Mouse (Mus musculus): ENCODE measurements around the gene Rpsa.

The Rpsa gene

DNA sequence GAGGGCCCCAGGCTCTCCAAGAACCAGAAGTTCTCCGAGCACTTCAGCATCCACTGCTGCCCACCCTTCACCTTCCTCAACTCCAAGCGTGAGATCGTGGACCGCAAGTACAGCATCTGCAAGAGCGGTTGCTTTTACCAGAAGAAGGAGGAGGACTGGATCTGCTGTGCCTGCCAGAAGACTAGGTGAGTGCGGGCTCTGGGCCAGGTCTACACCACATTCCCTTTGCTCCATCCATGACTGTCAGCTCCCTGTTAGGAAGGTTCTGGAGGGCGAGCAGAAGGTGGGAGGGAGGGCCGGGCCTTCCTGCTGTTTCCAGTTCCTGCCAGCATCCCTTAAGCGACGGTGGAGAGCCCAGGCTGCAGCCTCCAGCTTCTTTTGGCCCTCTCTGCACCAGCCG, 40.3 kb downstream of the Rpsa start:
- H3K9me3 ChIP-seq (ENCODE audit: low read length): peaks cover 9% of the 10 kb centered on the region; the same call in 1 of the 2 replicates
- peaks cover 21% of the 10 kb centered on the region for H3K4me1 ChIP-seq (replicated peaks; ENCODE audit: low read depth, low read length)
- H3K27me3 ChIP-seq (ENCODE audit: insufficient read depth, low read length): peaks cover 3% of the 10 kb centered on the region; the same call in 1 of the 2 replicates
- TF ChIP-seq NANOG (IDR thresholded peaks at IDR 0.05; ENCODE audit: borderline replicate concordance, low read length) (no peak), POU5F1 (IDR thresholded peaks at IDR 0.05; ENCODE audit: borderline replicate concordance, low read length) (no peak), CTCF (conservative IDR thresholded peaks at IDR 0.05; ENCODE audit: low read length) (no peak)
- H3K36me3 ChIP-seq (ENCODE audit: insufficient read depth, low read length): peaks cover 17% of the 10 kb centered on the region; the same call in 1 of the 2 replicates
- peak overlapping the region; percentile 69 for H3K4me3 ChIP-seq (replicated peaks; ENCODE audit: low read length)

DNA sequence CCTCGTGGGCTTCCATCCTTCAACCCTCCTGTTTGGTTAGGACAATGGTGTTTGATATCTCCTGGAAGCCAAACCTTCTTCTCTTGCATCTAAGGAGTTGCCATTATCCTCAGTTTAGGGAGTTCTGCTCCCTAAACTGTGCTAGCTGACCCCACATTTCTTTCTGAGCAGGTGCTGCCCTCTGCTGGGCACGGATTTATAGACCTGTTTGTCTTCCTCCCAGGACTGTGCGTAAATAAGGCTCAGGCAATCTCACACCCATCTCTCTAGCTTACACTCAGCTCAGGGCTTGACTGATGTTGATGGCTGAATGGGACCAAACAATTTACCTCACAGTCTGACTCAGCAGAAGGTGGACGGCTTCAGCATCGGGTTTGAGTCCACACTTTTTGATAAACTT, 43.8 kb downstream of the Rpsa start:
- Histone ChIP-seq H3K4me3 (replicated peaks; ENCODE audit: low read length) (no peak overlapping the region), H3K36me3 (ENCODE audit: insufficient read depth, low read length) (peaks cover 28% of the 10 kb centered on the region; the same call in 1 of the 2 replicates), H3K9me3 (ENCODE audit: low read length) (peaks cover 9% of the 10 kb centered on the region; the same call in 1 of the 2 replicates), H3K4me1 (replicated peaks; ENCODE audit: low read depth, low read length) (peaks cover 35% of the 10 kb centered on the region), H3K27me3 (ENCODE audit: insufficient read depth, low read length) (peaks cover 3% of the 10 kb centered on the region; the same call in 1 of the 2 replicates)
- TF ChIP-seq CTCF (conservative IDR thresholded peaks at IDR 0.05; ENCODE audit: low read length): peak; percentile 66
- TF ChIP-seq POU5F1 (IDR thresholded peaks at IDR 0.05; ENCODE audit: borderline replicate concordance, low read length): no peak

DNA sequence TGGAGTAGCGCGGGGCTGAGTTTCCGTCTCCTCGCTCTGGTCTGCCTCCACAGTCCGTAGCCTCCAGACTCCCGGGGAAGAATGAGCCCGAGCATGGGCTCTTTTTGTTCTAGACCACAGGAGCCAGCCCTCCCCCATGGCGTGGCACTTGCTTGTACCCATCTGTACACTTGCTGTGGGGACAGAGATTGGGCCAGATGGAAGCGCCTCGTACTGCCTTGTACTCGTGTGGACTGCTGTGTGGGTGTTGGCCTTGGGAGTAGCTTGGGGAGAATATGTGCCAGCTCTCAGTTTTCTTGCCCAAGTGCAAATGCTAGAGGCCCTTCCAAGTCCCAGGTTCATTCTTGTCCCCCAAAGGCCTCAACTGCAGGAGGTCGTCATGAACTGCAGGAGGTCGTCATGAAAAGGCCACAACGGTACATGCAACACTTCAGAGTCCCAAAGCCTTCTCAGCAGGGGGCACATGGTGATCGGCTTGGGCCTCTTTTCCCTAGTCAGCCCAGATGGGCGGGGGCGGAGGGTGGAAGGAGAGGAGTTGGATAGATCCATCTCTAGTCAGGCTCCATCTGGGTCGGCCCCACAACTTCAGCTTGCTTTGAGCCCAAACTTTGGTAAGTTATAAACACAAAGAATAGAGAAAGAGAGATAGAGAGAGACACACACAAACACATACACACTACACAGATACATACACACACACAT, 47.1 kb downstream of the Rpsa start:
- Histone ChIP-seq H3K4me1 (replicated peaks; ENCODE audit: low read depth, low read length) (peaks cover 31% of the 10 kb centered on the region), H3K27me3 (ENCODE audit: insufficient read depth, low read length) (no peaks in the 10 kb centered on the region; the same call in 1 of the 2 replicates), H3K9me3 (ENCODE audit: low read length) (peaks cover 9% of the 10 kb centered on the region; the same call in 1 of the 2 replicates), H3K4me3 (replicated peaks; ENCODE audit: low read length) (peak overlapping the region; percentile 56), H3K36me3 (ENCODE audit: insufficient read depth, low read length) (peaks cover 19% of the 10 kb centered on the region; the same call in 1 of the 2 replicates)
- TF ChIP-seq POU5F1 (IDR thresholded peaks at IDR 0.05; ENCODE audit: borderline replicate concordance, low read length): no peak
- no peak for TF ChIP-seq NANOG (IDR thresholded peaks at IDR 0.05; ENCODE audit: borderline replicate concordance, low read length)
- no peak for TF ChIP-seq CTCF (conservative IDR thresholded peaks at IDR 0.05; ENCODE audit: low read length)

DNA sequence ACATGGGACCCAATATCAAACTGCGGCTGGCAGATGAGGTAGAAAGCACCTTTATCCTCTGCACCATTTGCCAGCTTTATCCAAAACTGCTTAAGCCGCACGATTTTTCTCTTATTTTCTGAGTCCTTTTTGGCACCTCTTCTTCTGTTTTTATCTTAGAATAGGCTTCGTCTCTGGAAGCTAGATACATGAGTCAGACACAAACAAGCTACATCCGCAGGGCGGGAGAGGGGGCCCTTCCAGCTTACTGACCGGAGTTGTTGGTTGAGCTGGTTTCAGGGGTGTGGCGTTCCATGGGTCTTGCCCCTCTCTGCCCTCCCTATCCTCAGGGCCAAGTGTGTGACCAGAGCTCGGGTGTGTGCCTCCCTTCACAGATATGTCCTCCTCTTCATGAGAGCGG, 51.3 kb downstream of the Rpsa start:
- TF ChIP-seq NANOG (IDR thresholded peaks at IDR 0.05; ENCODE audit: borderline replicate concordance, low read length): no peak
- no peaks in the 10 kb centered on the region for H3K9me3 ChIP-seq (ENCODE audit: low read length)
- H3K4me3 ChIP-seq (replicated peaks; ENCODE audit: low read length): peak overlapping the region; percentile 24
- H3K4me1 ChIP-seq (replicated peaks; ENCODE audit: low read depth, low read length): peaks cover 35% of the 10 kb centered on the region
- H3K27me3 ChIP-seq (ENCODE audit: insufficient read depth, low read length): no peaks in the 10 kb centered on the region; the same call in 1 of the 2 replicates
- peaks cover 4% of the 10 kb centered on the region; the same call in 1 of the 2 replicates for H3K36me3 ChIP-seq (ENCODE audit: insufficient read depth, low read length)
